Mouse (Mus musculus): ENCODE measurements around the gene Man1c1. TPM values are rescaled to one million over a fixed set of nuclear protein-coding genes. Genes with fewer than 3 reads are reported as not detected.

Gene Man1c1
- polyA plus RNA-seq, 1 experiment from 2014 or later, result 4.1 TPM

- no peak overlapping the region for H3K27ac ChIP-seq (ENCODE audit: low read depth, low read length)
- peaks cover 4% of the 10 kb centered on the region for H3K4me1 ChIP-seq (replicated peaks; ENCODE audit: control insufficient read depth, insufficient read depth, low read length)
- H3K9ac ChIP-seq (ENCODE audit: low read depth, low read length), result no peak overlapping the region
- no peaks in the 10 kb centered on the region for H3K9me3 ChIP-seq (ENCODE audit: control insufficient read depth, low read length)
- ATAC-seq (replicated peaks; ENCODE audit: low FRiP score) (no peak), DNase-seq (ENCODE audit: low spot score) (no peak)
- no peak overlapping the region for H3K4me2 ChIP-seq
- no peak overlapping the region for H3K4me3 ChIP-seq (ENCODE audit: low read depth, low read length)
- WGBS, result 68% methylated on average over 1 of the region's 1 CpGs
- 0 out of 2 replicates have a peak, but pooled peaks cover 2% of the 10 kb centered on the region for H3K36me3 ChIP-seq (ENCODE audit: control insufficient read depth, insufficient read depth, low read length)
- H3K27me3 ChIP-seq (replicated peaks; ENCODE audit: control insufficient read depth, insufficient read depth, low read length), result no peaks in the 10 kb centered on the region
Observed at GRCm38 (mm10) chr4:134586631-134587030, 117.5 kb downstream of the Man1c1 start.

GRCm38 (mm10) chr4:134586126-134586525 is 118.0 kb downstream of the Man1c1 start:
- peaks cover 4% of the 10 kb centered on the region for H3K4me1 ChIP-seq (replicated peaks; ENCODE audit: control insufficient read depth, insufficient read depth, low read length)
- WGBS, result 86% methylated on average over 7 of the region's 7 CpGs
- H3K36me3 ChIP-seq (ENCODE audit: control insufficient read depth, insufficient read depth, low read length), result 0 out of 2 replicates have a peak, but pooled peaks cover 2% of the 10 kb centered on the region
- H3K4me2 ChIP-seq, result no peak overlapping the region
- H3K27me3 ChIP-seq (replicated peaks; ENCODE audit: control insufficient read depth, insufficient read depth, low read length), result no peaks in the 10 kb centered on the region
- DNase-seq (ENCODE audit: low spot score) (no peak), ATAC-seq (replicated peaks; ENCODE audit: low FRiP score) (no peak)
- H3K9me3 ChIP-seq (ENCODE audit: control insufficient read depth, low read length), result no peaks in the 10 kb centered on the region
- no peak overlapping the region for H3K4me3 ChIP-seq (ENCODE audit: low read depth, low read length)
- H3K9ac ChIP-seq (ENCODE audit: low read depth, low read length), result no peak overlapping the region
- H3K27ac ChIP-seq (ENCODE audit: low read depth, low read length), result no peak overlapping the region

- Histone ChIP-seq H3K27ac (ENCODE audit: low read depth, low read length) (no peak overlapping the region), H3K27me3 (replicated peaks; ENCODE audit: control insufficient read depth, insufficient read depth, low read length) (no peaks in the 10 kb centered on the region), H3K9ac (ENCODE audit: low read depth, low read length) (no peak overlapping the region), H3K9me3 (ENCODE audit: control insufficient read depth, low read length) (no peaks in the 10 kb centered on the region), H3K4me1 (replicated peaks; ENCODE audit: control insufficient read depth, insufficient read depth, low read length) (peaks cover 18% of the 10 kb centered on the region), H3K4me2 (no peak overlapping the region), H3K4me3 (ENCODE audit: low read depth, low read length) (no peak overlapping the region), H3K36me3 (ENCODE audit: control insufficient read depth, insufficient read depth, low read length) (no peaks in the 10 kb centered on the region)
- ATAC-seq (replicated peaks; ENCODE audit: low FRiP score), result no peak
- WGBS, result 58% methylated on average over 3 of the region's 3 CpGs
- no peak for DNase-seq (ENCODE audit: low spot score)
Observed at GRCm38 (mm10) chr4:134583513-134583912, 120.6 kb downstream of the Man1c1 start.

GRCm38 (mm10) chr4:134581365-134581764 is 122.7 kb downstream of the Man1c1 start:
- Histone ChIP-seq H3K27me3 (replicated peaks; ENCODE audit: control insufficient read depth, insufficient read depth, low read length) (no peaks in the 10 kb centered on the region), H3K4me3 (ENCODE audit: low read depth, low read length) (no peak overlapping the region), H3K36me3 (ENCODE audit: control insufficient read depth, insufficient read depth, low read length) (no peaks in the 10 kb centered on the region), H3K27ac (ENCODE audit: low read depth, low read length) (no peak overlapping the region), H3K9me3 (ENCODE audit: control insufficient read depth, low read length) (no peaks in the 10 kb centered on the region), H3K4me2 (no peak overlapping the region), H3K4me1 (replicated peaks; ENCODE audit: control insufficient read depth, insufficient read depth, low read length) (peaks cover 16% of the 10 kb centered on the region), H3K9ac (ENCODE audit: low read depth, low read length) (no peak overlapping the region)
- ATAC-seq (replicated peaks; ENCODE audit: low FRiP score) (no peak), DNase-seq (ENCODE audit: low spot score) (no peak)
- WGBS, result 68% methylated on average over 8 of the region's 8 CpGs

- Histone ChIP-seq H3K9ac (ENCODE audit: low read depth, low read length) (no peak overlapping the region), H3K4me1 (replicated peaks; ENCODE audit: control insufficient read depth, insufficient read depth, low read length) (peaks cover 16% of the 10 kb centered on the region), H3K36me3 (ENCODE audit: control insufficient read depth, insufficient read depth, low read length) (no peaks in the 10 kb centered on the region), H3K27me3 (replicated peaks; ENCODE audit: control insufficient read depth, insufficient read depth, low read length) (no peaks in the 10 kb centered on the region), H3K4me3 (ENCODE audit: low read depth, low read length) (no peak overlapping the region), H3K9me3 (ENCODE audit: control insufficient read depth, low read length) (no peaks in the 10 kb centered on the region), H3K27ac (ENCODE audit: low read depth, low read length) (no peak overlapping the region), H3K4me2 (no peak overlapping the region)
- DNase-seq (ENCODE audit: low spot score) (no peak), ATAC-seq (replicated peaks; ENCODE audit: low FRiP score) (no peak)
- whole genome bisulfite sequencing, result 81% methylated on average over 15 of the region's 15 CpGs
Observed at GRCm38 (mm10) chr4:134580351-134581148, 123.5 kb downstream of the Man1c1 start.

GRCm38 (mm10) chr4:134579620-134580019 is 124.5 kb downstream of the Man1c1 start:
- Histone ChIP-seq H3K9me3 (ENCODE audit: control insufficient read depth, low read length) (no peaks in the 10 kb centered on the region), H3K4me1 (replicated peaks; ENCODE audit: control insufficient read depth, insufficient read depth, low read length) (peaks cover 16% of the 10 kb centered on the region), H3K9ac (ENCODE audit: low read depth, low read length) (no peak overlapping the region), H3K4me2 (no peak overlapping the region; the same call in 1 of the 2 replicates), H3K36me3 (ENCODE audit: control insufficient read depth, insufficient read depth, low read length) (no peaks in the 10 kb centered on the region), H3K4me3 (ENCODE audit: low read depth, low read length) (no peak overlapping the region), H3K27me3 (replicated peaks; ENCODE audit: control insufficient read depth, insufficient read depth, low read length) (no peaks in the 10 kb centered on the region), H3K27ac (ENCODE audit: low read depth, low read length) (no peak overlapping the region)
- no peak for DNase-seq (ENCODE audit: low spot score)
- ATAC-seq (replicated peaks; ENCODE audit: low FRiP score), result no peak
- WGBS, result 17% methylated on average over 5 of the region's 5 CpGs

- Histone ChIP-seq H3K4me1 (replicated peaks; ENCODE audit: control insufficient read depth, insufficient read depth, low read length) (peaks cover 16% of the 10 kb centered on the region), H3K4me3 (ENCODE audit: low read depth, low read length) (no peak overlapping the region), H3K27ac (ENCODE audit: low read depth, low read length) (no peak overlapping the region), H3K27me3 (replicated peaks; ENCODE audit: control insufficient read depth, insufficient read depth, low read length) (no peaks in the 10 kb centered on the region), H3K9me3 (ENCODE audit: control insufficient read depth, low read length) (no peaks in the 10 kb centered on the region), H3K36me3 (ENCODE audit: control insufficient read depth, insufficient read depth, low read length) (0 out of 2 replicates have a peak, but pooled peaks cover 2% of the 10 kb centered on the region), H3K9ac (ENCODE audit: low read depth, low read length) (no peak overlapping the region), H3K4me2 (peak overlapping the region; percentile 26)
- no peak for ATAC-seq (replicated peaks; ENCODE audit: low FRiP score)
- DNase-seq (ENCODE audit: low spot score), result no peak
- WGBS, result 17% methylated on average over 11 of the region's 11 CpGs
Observed at GRCm38 (mm10) chr4:134579212-134579611, 124.9 kb downstream of the Man1c1 start.

- Histone ChIP-seq H3K4me1 (replicated peaks; ENCODE audit: control insufficient read depth, insufficient read depth, low read length) (peaks cover 16% of the 10 kb centered on the region), H3K4me2 (no peak overlapping the region), H3K36me3 (ENCODE audit: control insufficient read depth, insufficient read depth, low read length) (0 out of 2 replicates have a peak, but pooled peaks cover 2% of the 10 kb centered on the region), H3K4me3 (ENCODE audit: low read depth, low read length) (no peak overlapping the region), H3K27ac (ENCODE audit: low read depth, low read length) (no peak overlapping the region), H3K9ac (ENCODE audit: low read depth, low read length) (no peak overlapping the region), H3K27me3 (replicated peaks; ENCODE audit: control insufficient read depth, insufficient read depth, low read length) (no peaks in the 10 kb centered on the region), H3K9me3 (ENCODE audit: control insufficient read depth, low read length) (no peaks in the 10 kb centered on the region)
- no peak for DNase-seq (ENCODE audit: low spot score)
- ATAC-seq (replicated peaks; ENCODE audit: low FRiP score), result no peak
- 57% methylated on average over 5 of the region's 5 CpGs for WGBS
Observed at GRCm38 (mm10) chr4:134578407-134578806, 125.7 kb downstream of the Man1c1 start.

GRCm38 (mm10) chr4:134577281-134577680 is 126.8 kb downstream of the Man1c1 start:
- Histone ChIP-seq H3K27me3 (replicated peaks; ENCODE audit: control insufficient read depth, insufficient read depth, low read length) (no peaks in the 10 kb centered on the region), H3K27ac (ENCODE audit: low read depth, low read length) (no peak overlapping the region), H3K4me2 (no peak overlapping the region), H3K4me1 (replicated peaks; ENCODE audit: control insufficient read depth, insufficient read depth, low read length) (peaks cover 16% of the 10 kb centered on the region), H3K9ac (ENCODE audit: low read depth, low read length) (no peak overlapping the region), H3K4me3 (ENCODE audit: low read depth, low read length) (no peak overlapping the region), H3K9me3 (ENCODE audit: control insufficient read depth, low read length) (no peaks in the 10 kb centered on the region), H3K36me3 (ENCODE audit: control insufficient read depth, insufficient read depth, low read length) (0 out of 2 replicates have a peak, but pooled peaks cover 2% of the 10 kb centered on the region)
- ATAC-seq (replicated peaks; ENCODE audit: low FRiP score) (no peak), DNase-seq (ENCODE audit: low spot score) (no peak)
- WGBS, result 83% methylated on average over 2 of the region's 2 CpGs
